Mouse (Mus musculus): ENCODE data around the gene Asb9. TPM values are rescaled to one million over a fixed set of nuclear protein-coding genes. Genes with fewer than 3 reads are reported as not detected.

The Asb9 gene
- not detected in 2 replicates for polyA plus RNA-seq (2015; fragmentation: Nextera tagmentation; extraction: Ambion mirVana)

DNA sequence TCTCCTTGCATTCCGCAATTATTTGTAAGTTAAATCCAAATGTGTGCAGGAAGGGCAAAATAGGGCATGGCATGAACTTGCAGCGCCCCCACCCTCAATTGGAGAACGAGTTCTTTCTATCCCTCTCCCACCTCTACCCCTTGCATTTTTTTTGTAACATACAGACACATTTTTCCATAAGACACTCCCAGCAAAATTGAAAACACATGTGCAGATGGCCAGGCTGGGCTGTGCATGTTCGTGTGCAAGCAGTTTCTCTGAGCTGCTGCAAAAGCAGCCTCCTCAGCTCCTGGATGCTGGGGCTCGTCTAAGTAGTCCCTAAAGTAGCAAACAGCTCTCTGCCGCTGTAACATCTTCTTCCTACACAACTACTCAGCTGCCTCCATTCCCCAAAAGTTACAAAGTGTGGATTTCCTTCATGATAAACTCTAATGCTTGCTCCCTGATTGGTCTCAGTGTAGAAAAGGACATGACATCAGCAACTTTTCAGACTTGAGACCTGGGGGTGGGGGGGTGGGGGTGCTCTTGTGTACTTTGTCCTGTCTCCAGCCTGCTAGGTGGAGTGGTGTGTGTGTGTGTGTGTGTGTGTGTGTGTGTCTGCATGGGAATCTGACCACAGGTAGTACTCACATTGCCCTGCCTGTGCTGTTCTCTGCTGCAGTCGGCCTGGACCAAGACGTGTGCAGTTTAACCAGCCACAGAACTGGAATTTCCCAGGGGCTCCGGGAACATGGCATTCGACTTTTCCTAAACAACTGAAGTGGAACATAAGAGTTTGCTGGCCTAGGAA lies at the start of gene Asb9:
TSS of gene Asb9 (plus strand) at position 619 of the 790 bp plus-strand sequence.
- Histone ChIP-seq H3K27me3 (peaks cover 4% of the 10 kb centered on the region), H3K9me3 (no peaks in the 10 kb centered on the region), H3K36me3 (no peaks in the 10 kb centered on the region), H3K4me3 (no peak within 1 kb of the TSS), H3K27ac (replicated peaks) (no peak within 1 kb of the TSS), H3K9ac (no peak within 1 kb of the TSS), H3K4me2 (no peak within 1 kb of the TSS), H3K4me1 (replicated peaks) (no peaks in the 10 kb centered on the region)
- ATAC-seq (ENCODE audit: low read depth), result no peak
- 79% methylated on average over 10 of the region's 10 CpGs for WGBS

DNA sequence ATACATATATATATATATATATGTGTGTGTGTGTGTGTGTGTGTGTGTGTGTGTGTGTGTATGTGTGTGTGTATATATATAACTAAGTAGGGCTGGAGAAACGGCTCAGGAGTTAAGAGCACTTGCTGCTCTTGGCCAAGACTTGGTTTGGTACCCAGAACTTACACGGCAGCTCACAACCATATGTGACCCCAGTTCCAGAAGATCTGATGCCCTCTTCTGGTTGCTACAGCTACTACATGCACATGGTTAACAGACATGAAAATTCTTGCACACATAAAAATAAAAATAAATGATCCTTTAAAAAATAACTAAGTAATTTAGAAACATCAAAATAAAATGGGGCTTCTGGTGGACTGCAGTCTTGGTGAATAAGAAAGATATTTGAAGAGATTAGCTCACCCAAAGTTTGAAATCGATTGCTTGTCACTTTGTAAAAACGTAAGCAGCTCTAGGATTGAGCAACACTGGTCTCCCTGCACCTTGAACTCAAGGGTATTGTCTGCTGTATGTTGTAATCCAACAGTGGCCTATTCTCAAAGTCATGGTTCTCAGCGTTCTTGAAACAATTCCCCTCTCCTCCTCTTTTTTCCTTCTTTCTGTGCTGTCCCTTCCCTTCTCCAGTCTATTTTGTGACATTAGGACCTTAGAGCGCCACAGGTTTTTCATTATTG lies 46.8 kb upstream of the Asb9 start:
- H3K27me3 ChIP-seq, result peaks cover 3% of the 10 kb centered on the region; the same call in 1 of the 2 replicates

DNA sequence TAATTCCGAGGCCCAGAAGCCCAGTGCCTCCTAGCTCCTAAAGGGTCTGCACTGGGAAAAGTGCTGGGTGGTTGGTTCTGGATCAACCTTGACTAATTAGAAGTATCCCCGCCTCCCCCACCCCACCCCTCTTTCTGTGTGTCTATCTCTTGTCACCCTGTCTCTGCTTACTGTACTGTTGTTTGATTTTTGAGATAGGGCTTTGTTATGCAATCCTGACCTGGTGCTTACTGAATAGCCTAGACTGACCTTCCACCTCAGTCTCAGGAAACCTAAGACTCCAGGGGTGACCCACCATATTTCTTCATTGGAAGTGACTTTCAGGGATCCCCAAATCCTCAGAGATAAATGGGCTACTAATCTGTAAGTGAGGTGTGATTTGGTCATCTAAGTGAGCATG lies 3.9 kb upstream of the Asb9 start:
- Histone ChIP-seq H3K9ac (no peak overlapping the region), H3K27ac (replicated peaks) (no peak overlapping the region), H3K36me3 (no peaks in the 10 kb centered on the region), H3K4me2 (no peak overlapping the region), H3K27me3 (peaks cover 4% of the 10 kb centered on the region), H3K4me1 (replicated peaks) (no peaks in the 10 kb centered on the region), H3K4me3 (no peak overlapping the region), H3K9me3 (no peaks in the 10 kb centered on the region)
- 63% methylated on average over 2 of the region's 2 CpGs for WGBS
- no peak for ATAC-seq (ENCODE audit: low read depth)

More for the DNA sequence above, 46.8 kb upstream of the Asb9 start:
- H3K36me3 ChIP-seq, result no peaks in the 10 kb centered on the region
- 70% methylated on average over 6 of the region's 6 CpGs for WGBS
- no peak overlapping the region for H3K4me3 ChIP-seq
- H3K27ac ChIP-seq (replicated peaks), result no peak overlapping the region
- H3K9me3 ChIP-seq, result no peaks in the 10 kb centered on the region
- H3K4me1 ChIP-seq (replicated peaks), result no peaks in the 10 kb centered on the region
- no peak overlapping the region for H3K9ac ChIP-seq
- no peak for ATAC-seq (ENCODE audit: low read depth)
- H3K4me2 ChIP-seq, result no peak overlapping the region

DNA sequence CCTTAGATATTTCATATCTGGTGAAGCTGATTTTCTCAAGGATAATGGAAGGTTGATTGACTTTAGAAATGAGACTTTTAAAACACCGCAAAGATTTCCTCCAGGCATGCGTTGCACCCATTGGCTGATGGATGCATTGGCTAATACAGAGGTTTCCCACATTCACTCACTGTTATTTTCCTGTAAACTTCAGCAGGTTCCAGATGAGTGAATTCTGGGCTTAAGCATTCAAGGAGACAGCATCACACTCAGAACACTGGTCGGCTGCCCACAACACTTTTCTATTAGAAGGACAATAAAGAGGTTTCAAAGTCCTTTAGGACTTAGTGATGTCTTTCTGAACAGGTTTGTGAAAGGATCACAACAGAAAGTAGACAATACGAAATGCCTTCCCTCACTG lies 941 bp downstream of the Asb9 start:
- H3K27me3 ChIP-seq, result peaks cover 4% of the 10 kb centered on the region
- 81% methylated on average over 4 of the region's 4 CpGs for WGBS
- no peaks in the 10 kb centered on the region for H3K4me1 ChIP-seq (replicated peaks)
- H3K27ac ChIP-seq (replicated peaks), result no peak overlapping the region
- no peak overlapping the region for H3K4me3 ChIP-seq
- H3K9ac ChIP-seq, result no peak overlapping the region
- ATAC-seq (ENCODE audit: low read depth), result no peak
- no peaks in the 10 kb centered on the region for H3K36me3 ChIP-seq
- H3K4me2 ChIP-seq, result no peak overlapping the region
- H3K9me3 ChIP-seq, result no peaks in the 10 kb centered on the region

DNA sequence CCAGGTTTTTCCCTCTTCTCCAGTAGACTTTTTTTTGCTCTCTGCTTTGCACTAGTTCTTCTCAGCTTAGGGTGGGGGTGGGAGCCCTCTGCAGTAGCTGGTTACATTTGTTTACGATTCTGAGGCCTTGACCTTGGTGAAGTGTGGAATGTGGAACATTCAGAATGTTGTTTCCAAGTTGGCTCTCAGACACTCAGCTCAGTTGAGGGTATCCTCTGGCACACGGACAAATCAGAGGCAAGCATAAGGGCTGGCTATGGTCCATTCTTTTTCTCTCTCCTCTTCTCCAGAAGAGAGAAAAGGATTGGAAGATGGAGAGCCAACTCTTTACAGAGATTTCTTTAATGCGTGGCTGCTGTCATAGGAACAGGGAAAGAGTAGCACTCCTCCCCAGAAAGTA lies 2.6 kb downstream of the Asb9 start:
- Histone ChIP-seq H3K36me3 (no peaks in the 10 kb centered on the region), H3K4me2 (no peak overlapping the region), H3K27ac (replicated peaks) (no peak overlapping the region), H3K9me3 (no peaks in the 10 kb centered on the region), H3K4me1 (replicated peaks) (no peaks in the 10 kb centered on the region), H3K27me3 (peaks cover 4% of the 10 kb centered on the region), H3K4me3 (no peak overlapping the region), H3K9ac (no peak overlapping the region)
- 70% methylated on average over 3 of the region's 3 CpGs for WGBS
- no peak for ATAC-seq (ENCODE audit: low read depth)

DNA sequence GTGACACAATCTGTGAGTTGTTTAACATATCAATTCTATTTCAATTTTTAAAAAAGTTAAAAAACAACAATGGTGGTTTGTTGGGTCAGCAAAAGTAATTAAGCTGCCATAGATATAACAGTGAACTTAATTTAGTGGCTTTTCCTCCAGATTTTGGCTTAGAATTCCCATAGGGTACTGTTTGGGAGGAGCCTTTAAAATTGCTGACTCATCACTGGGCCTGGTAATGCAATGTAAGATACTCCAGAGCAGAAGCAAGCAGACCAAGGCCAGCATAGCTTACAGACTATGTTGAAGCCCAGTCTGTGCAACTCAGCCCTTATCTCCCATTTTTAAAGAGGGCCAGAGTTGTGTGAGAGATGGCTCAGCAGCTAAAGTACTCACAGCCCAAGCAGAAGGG lies 16.0 kb downstream of the Asb9 start:
- Histone ChIP-seq H3K4me3 (no peak overlapping the region), H3K36me3 (no peaks in the 10 kb centered on the region), H3K9me3 (no peaks in the 10 kb centered on the region), H3K4me2 (no peak overlapping the region), H3K4me1 (replicated peaks) (no peaks in the 10 kb centered on the region), H3K27me3 (no peaks in the 10 kb centered on the region; the same call in none of the 2 replicates), H3K9ac (no peak overlapping the region), H3K27ac (replicated peaks) (no peak overlapping the region)
- ATAC-seq (ENCODE audit: low read depth), result no peak

DNA sequence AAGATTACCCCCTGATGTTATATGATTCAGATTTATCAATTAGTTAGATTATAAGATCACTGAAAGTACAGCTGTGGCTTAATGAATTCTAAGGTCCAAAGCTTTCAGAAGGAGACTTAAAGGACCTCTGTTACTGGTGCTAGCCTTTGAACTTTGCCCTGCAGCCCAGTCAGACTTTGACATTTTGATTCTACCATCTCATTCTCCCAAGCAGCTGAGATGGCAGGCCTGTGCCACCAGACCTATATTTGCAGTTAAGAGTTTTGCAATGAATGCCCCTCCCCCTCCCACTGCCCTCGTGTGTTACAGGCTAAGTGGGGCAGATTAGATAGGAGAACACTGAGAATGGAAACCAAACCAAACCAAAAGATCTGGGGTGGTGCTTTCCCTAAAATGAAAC lies 20.4 kb downstream of the Asb9 start:
- no peak overlapping the region for H3K27ac ChIP-seq (replicated peaks)
- H3K4me3 ChIP-seq, result no peak overlapping the region
- no peaks in the 10 kb centered on the region for H3K9me3 ChIP-seq
- no peaks in the 10 kb centered on the region for H3K4me1 ChIP-seq (replicated peaks)
- no peak overlapping the region for H3K9ac ChIP-seq
- WGBS, result 36% methylated on average over 1 of the region's 1 CpGs
- no peaks in the 10 kb centered on the region for H3K36me3 ChIP-seq
- no peak for ATAC-seq (ENCODE audit: low read depth)
- H3K4me2 ChIP-seq, result no peak overlapping the region
- H3K27me3 ChIP-seq, result no peaks in the 10 kb centered on the region; the same call in none of the 2 replicates

DNA sequence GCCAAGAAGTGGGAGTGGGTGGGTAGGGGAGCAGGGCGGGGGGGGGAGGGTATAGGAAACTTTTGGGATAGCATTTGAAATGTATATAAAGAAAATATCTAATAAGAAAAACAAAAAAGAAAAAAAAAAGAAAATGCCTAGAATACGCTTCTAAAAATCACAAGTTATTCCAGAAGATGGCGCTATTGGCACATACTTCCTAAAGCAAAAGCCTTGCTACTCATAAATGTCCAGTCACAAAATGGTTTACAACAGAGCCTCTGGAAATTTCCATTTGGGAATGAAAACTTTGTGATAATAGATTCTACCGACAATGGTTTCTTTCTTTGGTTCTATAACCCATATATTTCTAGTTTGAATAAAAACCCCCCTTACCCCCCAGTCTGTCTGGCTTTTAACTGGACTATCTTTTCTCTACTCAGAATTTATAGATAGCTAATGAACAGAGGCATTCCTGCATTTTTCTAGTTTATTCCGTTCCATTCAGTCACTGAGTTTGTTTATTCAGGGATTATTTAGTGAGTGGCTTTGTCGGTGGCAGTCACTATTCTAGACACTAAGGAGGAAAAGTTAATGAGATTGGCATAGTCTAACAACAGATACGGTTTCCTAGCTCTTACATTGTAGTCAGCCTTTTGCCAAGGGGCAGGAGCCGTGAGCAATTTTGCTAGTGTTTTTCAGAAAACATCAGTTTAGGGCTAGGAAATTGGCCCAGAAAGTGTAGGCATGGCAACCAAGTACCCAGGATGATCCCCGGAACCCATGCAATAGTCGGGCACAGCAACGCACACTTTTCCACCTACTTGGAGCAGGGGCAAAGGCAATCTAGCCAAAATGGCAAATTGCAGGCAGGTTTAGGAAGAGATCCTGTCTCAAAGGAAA lies 35.5 kb downstream of the Asb9 start:
- Histone ChIP-seq H3K4me1 (replicated peaks) (0 out of 2 replicates have a peak, but pooled peaks cover 5% of the 10 kb centered on the region), H3K4me2 (no peak overlapping the region), H3K9me3 (no peaks in the 10 kb centered on the region), H3K36me3 (no peaks in the 10 kb centered on the region), H3K27me3 (peaks cover 23% of the 10 kb centered on the region; the same call in 1 of the 2 replicates), H3K4me3 (no peak overlapping the region), H3K9ac (no peak overlapping the region), H3K27ac (replicated peaks) (no peak overlapping the region)
- WGBS, result 30% methylated on average over 11 of the region's 11 CpGs
- ATAC-seq (ENCODE audit: low read depth), result peak; percentile 86

DNA sequence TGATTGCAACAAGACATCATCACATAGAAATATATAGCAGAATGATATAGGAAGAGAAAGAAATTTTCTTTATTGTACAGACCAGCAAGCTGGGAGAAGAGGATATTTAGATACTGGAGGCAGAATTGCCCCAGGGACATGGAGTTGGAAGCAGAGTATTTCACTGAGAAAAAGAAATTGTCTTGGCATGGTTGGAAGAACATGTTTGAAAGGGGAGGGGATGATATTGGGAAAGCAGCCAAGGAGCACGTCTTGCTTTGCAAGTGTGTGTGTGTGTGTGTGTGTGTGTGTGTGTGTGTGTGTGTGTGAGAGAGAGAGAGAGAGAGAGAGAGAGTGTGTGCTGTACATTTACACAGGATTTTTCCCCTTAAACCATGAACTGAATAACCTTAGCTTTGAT lies 64.1 kb downstream of the Asb9 start:
- no peak overlapping the region for H3K4me3 ChIP-seq
- WGBS, result 33% methylated on average over 1 of the region's 1 CpGs
- H3K36me3 ChIP-seq, result no peaks in the 10 kb centered on the region
- no peak for ATAC-seq (ENCODE audit: low read depth)
- no peaks in the 10 kb centered on the region for H3K4me1 ChIP-seq (replicated peaks)
- H3K9ac ChIP-seq, result no peak overlapping the region
- no peaks in the 10 kb centered on the region for H3K27me3 ChIP-seq
- H3K27ac ChIP-seq (replicated peaks), result no peak overlapping the region
- H3K4me2 ChIP-seq, result no peak overlapping the region
- H3K9me3 ChIP-seq, result no peaks in the 10 kb centered on the region

DNA sequence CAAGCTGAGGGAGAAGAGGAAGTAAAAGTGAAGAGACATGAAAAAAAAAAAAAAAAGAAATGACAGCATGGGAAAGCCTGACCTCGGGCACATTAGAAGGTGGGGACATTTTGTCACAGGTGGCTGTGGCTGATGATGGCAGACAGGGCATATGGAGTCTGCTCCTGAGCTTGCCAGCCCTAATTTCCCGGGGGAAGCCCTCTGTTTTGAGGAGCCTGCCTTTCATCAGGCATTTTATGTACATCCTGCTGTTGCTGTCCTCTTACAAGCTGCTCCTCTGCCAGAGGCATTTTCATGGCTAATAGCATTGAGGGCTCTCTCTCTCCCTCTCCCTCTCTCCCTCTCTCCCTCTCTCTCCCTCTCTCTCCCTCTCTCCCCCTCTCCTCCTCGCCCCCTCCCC lies 70.8 kb downstream of the Asb9 start:
- H3K4me2 ChIP-seq, result no peak overlapping the region
- no peak overlapping the region for H3K4me3 ChIP-seq

More for the DNA sequence above, 70.8 kb downstream of the Asb9 start:
- Histone ChIP-seq H3K36me3 (no peaks in the 10 kb centered on the region), H3K9ac (no peak overlapping the region), H3K4me1 (replicated peaks) (no peaks in the 10 kb centered on the region), H3K9me3 (no peaks in the 10 kb centered on the region), H3K27me3 (no peaks in the 10 kb centered on the region), H3K27ac (replicated peaks) (no peak overlapping the region)
- WGBS, result 45% methylated on average over 2 of the region's 3 CpGs
- ATAC-seq (ENCODE audit: low read depth), result peak; percentile 43; the same call in 1 of the 2 replicates

Measured in neural tube, embryonic 13.5 days (tissue).